Mouse (Mus musculus) heart, adult 2 months (tissue): ENCODE measurements at regions not wholly inside any gene's neighbourhood (a gene's known extent, or its start where the extent isn't known, plus 50 kb on each side); places are given as distances from the start of the nearest gene placed in this dataset.

Experiments
- CTCF ChIP-seq: fragments of 200-600 bp; IDR thresholded peaks from 2 replicates; pipeline ENCODE4 v1.8.1; 2022; ENCODE audit warnings: antibody characterized with exemption, mild to moderate bottlenecking, moderate library complexity
- POLR2A ChIP-seq: fragments of 200-500 bp; IDR thresholded peaks from 2 replicates; pipeline ENCODE4 v1.6.1; 2011; ENCODE audit warnings: mild to moderate bottlenecking, low read depth, low read length, control low read depth; ENCODE audit not compliant: insufficient read depth

DNA sequence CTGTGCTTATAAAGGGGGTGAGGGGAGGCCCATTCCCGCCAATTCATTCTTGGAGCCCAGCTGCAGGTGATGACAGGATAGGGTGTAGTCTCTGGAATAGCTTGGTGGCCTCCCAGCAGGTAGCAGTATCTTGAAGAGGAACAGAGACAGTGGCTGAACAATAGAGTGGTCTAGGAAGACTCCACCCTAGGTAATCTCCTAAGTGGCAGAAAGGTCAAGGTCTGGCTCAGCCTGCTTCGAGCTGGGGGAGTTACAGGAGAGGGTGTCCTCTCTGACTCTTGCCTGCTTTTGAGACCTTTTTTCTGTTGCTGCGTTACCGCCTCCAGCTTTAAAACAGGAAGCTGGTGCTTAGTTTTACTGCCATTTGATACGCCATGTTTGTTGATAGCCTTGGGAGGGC is 143.7 kb downstream of the Otol1 start:
- TF ChIP-seq POLR2A = no peak
- TF ChIP-seq CTCF = no peak
